Mouse (Mus musculus): ENCODE data around the gene D430042O09Rik. TPM values are rescaled to one million over a fixed set of nuclear protein-coding genes. Genes with fewer than 3 reads are reported as not detected.
A peak's percentile ranks its signal among the peaks of the same experiment; 100 is the strongest.
"Not testable (repeated sequence)": the region's sequence is repeated elsewhere in the genome, so short reads cannot be mapped to it uniquely, and the experiment has no call there.

The D430042O09Rik gene
- total RNA-seq (2021), result 10 to 100 TPM; 18.1 to 25.4 TPM
- long read RNA-seq, experiment 1, full-length matches to known transcripts, result 1 of 1 reads
- long read RNA-seq, experiment 1, partial matches to known transcripts, result 0 of 1 reads
- long read RNA-seq, experiment 1, other reads (novel, unspliced or antisense), result 0 of 1 reads
- long read RNA-seq, experiment 2, full-length matches to known transcripts, result 1 of 7 reads
- long read RNA-seq, experiment 2, partial matches to known transcripts, result 5 of 7 reads
- long read RNA-seq, experiment 2, other reads (novel, unspliced or antisense), result 1 of 7 reads

DNA sequence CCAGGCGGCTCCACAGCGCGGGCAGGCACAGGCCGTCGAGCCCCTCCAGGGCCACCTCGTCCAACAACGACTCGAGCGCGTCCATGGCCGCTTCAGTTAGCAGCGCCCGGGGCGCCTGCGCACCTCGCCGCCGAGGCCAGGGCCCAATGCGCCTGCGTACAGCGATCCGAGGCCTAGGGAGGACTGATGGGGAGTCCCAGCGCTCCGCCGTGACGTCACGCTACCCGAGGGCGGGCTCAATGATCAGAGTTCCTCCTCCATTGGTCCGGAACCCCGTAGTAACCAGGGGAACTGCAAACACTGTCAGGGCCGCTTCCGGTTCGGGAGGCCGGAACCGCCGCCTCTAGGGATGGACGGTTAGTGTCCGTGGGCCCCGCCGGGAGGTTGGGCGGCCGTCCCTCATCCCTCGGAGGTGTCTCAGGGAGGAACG lies at the start of gene D430042O09Rik, which contains the start of gene Gtf3c1:
Gene D430042O09Rik, plus strand, starts transcription at position 296 of the 430 bp plus-strand sequence.
Gene Gtf3c1, minus strand, starts transcription at position 188 of the 430 bp plus-strand sequence.
- peak; percentile 99 to 100 for DNase-seq (ENCODE audit: low spot score in 2 of 2)

DNA sequence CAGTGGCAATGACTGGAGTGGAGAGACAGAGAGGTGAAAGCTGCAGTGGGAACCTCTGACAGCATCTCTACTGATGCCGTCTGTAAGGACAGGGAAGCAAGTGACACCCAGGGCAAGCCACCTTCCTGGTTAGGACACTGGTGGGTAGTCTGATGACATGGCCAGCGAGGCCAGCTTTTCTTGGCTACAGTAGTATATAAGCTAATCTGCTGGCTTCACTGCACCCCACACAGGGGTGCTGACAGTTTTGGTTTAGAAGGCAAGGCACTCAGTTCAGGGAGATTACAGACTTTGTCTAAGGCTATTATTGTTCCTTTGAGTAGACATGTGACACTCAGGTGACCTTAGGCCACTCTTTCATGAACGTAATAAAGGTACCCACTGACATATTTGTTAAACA lies 44.0 kb upstream of the D430042O09Rik start:
- DNase-seq (ENCODE audit: low spot score in 2 of 2), result no peak

GRCm38 (mm10) chr7:125670865-125671264 lies 36.8 kb upstream of the D430042O09Rik start:
- DNase-seq (ENCODE audit: low spot score in 2 of 2), result no peak

DNA sequence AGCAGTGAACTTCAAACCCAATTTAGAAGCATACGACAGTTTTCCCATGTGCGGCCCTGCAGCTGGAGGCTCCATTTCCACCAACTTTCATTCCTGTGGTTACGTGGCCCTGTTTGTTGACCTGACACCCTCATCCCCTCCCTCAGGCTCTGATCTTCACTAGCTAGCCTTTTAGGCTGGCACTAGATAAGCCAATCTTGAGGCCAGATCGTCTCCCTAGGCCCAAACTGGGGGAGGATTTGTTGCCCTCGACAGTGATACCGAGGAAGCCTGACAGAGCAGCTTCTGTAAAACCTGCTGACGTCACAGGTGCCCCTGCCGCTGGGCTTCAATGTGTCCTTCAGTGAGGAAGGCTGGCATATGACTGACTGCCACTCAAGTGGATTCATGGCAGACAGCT lies 36.3 kb upstream of the D430042O09Rik start:
- no peak for DNase-seq (ENCODE audit: low spot score in 2 of 2)

GRCm38 (mm10) chr7:125674916-125675315 lies 32.8 kb upstream of the D430042O09Rik start:
- DNase-seq (ENCODE audit: low spot score in 2 of 2), result peak; percentile 49 to 62

- no peak for DNase-seq (ENCODE audit: low spot score in 2 of 2)
Measured at GRCm38 (mm10) chr7:125678756-125679155, 28.9 kb upstream of the D430042O09Rik start.

DNA sequence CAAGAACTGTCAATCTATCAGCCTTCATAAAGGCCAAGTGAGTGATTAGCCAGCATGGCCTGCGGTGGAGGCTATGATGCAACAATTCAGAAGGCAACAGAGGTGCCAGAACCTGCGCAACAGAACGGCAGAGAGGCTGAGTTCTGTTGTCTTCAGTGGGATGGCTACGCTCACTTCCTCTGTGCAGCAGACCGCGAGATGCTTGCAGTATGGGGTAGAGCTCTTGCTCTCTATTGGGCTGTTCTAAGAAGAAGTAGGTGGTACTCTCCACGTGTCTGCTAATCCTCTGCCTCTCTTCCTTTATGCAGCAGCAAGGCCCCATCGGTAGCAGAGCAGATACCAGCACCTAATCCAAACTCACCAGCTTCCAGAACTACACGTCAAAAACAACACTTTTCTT lies 27.8 kb upstream of the D430042O09Rik start:
- DNase-seq (ENCODE audit: low spot score in 2 of 2), result no peak

DNA sequence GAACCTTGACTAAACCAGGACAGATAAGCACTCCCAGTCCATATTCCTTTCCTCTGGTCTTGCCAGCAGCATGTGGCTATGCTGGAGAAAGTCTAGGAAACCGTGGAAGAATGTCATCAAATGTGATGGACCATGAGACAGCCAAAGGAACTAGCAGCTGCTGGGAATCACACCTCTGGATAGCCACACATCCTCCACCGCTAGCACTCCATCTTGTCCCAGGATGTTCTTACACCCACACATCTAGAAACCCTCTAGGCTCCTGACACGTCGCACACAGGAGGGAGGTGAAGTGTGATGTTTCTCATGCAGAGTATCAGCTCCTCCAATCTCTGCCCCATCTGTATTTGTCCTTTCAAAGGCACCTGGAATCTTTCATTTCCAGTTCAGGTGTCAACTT lies 17.2 kb upstream of the D430042O09Rik start:
- DNase-seq (ENCODE audit: low spot score in 2 of 2), result no peak

GRCm38 (mm10) chr7:125694056-125694455 lies 13.6 kb upstream of the D430042O09Rik start:
- no peak for DNase-seq (ENCODE audit: low spot score in 2 of 2)

GRCm38 (mm10) chr7:125702791-125703190 lies 4.9 kb upstream of the D430042O09Rik start:
- no peak for DNase-seq (ENCODE audit: low spot score in 2 of 2)

GRCm38 (mm10) chr7:125707186-125707585 lies 502 bp upstream of the D430042O09Rik start:
- DNase-seq (ENCODE audit: low spot score in 2 of 2), result peak; percentile 67 to 71

DNA sequence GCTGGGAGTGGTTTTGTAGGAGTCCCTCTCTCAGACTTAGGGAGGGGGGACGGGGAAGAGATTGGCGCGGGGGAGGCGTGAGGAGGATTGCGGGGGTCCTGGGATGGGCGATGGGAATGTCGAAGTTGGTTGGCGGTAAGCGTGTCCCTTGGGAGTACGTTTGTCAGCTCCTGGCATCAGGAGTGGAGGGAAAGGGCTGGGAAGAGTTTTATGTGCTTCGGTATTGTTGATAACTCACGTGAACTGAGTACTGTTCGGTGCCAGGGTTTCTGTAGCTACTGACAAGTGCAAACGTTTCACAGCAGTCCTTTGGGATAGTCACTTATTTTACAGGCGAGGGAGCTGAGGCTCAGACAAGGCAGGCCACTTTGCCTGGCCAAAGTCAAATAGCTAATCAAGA lies 412 bp downstream of the D430042O09Rik start:
- no peak for DNase-seq (ENCODE audit: low spot score in 2 of 2)

GRCm38 (mm10) chr7:125713542-125714055 lies 5.9 kb downstream of the D430042O09Rik start:
- DNase-seq (ENCODE audit: low spot score in 2 of 2), result not testable (repeated sequence)

- DNase-seq (ENCODE audit: low spot score in 2 of 2), result no peak
Measured at GRCm38 (mm10) chr7:125714803-125715202, 7.1 kb downstream of the D430042O09Rik start.

DNA sequence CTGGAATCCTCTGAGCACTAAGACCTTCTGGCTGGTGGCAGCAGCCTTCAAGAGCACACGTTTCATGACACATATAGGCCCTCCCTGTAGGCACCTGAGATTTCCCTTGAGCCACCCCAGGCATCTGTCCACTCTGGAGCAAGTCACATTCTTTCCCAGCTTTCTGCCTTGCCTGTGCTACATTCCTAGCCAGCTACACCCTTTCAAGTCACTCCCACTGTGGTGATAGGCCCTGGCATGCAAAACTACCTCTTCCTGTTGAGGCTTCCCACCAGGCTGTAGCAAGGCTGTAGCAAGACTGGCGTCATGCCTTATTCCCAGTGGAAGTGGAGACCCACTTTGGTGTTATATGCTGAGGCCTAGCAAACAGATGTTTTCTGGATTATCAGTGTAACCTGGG lies 9.0 kb downstream of the D430042O09Rik start:
- no peak for DNase-seq (ENCODE audit: low spot score in 2 of 2)

DNA sequence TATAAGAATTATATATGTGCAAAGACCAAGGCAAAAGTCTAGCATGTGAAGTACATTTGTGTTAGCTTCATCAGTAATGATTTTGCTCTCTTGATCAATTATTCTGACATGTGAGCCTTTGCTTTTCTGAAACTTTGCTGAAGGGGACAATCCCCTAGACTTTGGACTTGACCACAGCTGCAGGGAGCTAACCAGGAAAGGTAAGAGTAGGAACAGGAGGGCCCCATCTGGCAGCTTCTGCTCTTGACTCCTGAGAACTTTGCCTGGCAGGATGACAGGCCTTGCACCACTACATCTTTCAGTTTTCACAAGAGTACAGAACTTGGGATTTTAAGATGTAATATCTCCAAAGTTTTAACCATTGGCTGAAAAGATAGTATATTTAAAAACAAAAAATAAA lies 9.9 kb downstream of the D430042O09Rik start:
- DNase-seq (ENCODE audit: low spot score in 2 of 2), result no peak

DNA sequence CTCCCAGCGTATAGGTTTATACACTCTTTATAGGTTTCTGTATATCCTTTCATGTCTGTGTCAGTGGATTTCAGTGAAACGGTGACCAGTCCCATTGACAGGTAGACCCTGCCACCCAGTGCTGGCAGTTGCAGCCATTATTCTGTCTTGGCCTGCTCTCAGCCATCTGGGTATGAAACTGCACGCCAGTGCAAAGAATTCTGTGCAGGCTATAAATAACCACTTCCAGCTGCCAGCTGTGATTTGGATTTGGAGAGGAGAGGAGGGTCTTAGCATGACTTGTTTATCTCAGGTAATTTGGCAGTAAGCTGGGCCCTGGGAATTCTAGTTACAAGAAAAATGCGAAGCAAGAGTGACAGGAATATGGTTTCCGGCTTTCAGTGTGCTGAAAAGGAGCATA lies 12.7 kb downstream of the D430042O09Rik start:
- DNase-seq (ENCODE audit: low spot score in 2 of 2), result no peak

DNA sequence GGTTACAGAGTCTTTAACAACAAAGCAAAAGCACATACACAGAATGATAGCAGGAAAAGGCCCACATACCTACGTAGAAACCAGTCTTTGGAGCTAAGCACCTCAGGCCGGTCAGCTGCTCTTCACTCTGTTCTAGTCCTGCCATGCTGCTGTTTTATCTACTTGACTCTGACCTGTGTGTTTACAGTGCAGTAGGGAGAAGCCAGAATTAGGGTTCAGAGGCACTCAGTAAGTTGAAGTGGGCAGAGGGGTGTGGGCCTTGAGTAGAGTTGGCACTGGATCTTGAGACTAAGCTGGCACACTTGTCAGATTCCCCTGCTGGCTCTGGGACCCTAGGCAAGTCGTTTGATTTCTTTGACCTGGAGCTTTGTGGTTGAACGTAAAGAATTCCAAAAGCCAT lies 13.3 kb downstream of the D430042O09Rik start:
- no peak for DNase-seq (ENCODE audit: low spot score in 2 of 2)

DNA sequence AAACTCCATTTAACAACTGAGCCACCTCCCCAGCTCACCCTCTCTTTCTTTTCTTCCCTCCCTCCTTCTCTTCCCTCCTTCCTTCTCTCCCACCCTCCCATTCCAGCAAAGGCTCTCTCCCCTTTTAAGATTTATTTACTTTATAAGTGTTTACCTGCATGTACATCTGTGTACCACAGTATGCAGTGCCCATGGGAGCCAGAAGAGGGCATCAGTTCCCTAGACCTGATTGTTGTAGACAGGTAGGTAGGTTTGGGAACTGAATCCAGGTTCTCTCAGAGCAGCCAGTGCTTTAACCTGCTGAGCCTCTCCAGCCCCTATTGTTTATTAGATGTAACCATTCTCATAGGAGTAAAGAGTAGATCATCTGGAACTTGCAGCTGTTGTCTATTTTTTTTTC lies 14.4 kb downstream of the D430042O09Rik start:
- DNase-seq (ENCODE audit: low spot score in 2 of 2), result no peak

GRCm38 (mm10) chr7:125723189-125723972 lies 15.7 kb downstream of the D430042O09Rik start:
- DNase-seq (ENCODE audit: low spot score in 2 of 2), result no peak

- no peak for DNase-seq (ENCODE audit: low spot score in 2 of 2)
Measured at GRCm38 (mm10) chr7:125731679-125732078, 24.0 kb downstream of the D430042O09Rik start.

- DNase-seq (ENCODE audit: low spot score in 2 of 2), result no peak
Measured at GRCm38 (mm10) chr7:125733791-125734190, 26.1 kb downstream of the D430042O09Rik start.

Measured in adrenal gland, adult 18-20 months (tissue).